ENCODE assay signal across 8 mouse cellular contexts in genomic region chr13:96670019-96670405, GRCm38 (mm10). TPM values are rescaled to one million over a fixed set of nuclear protein-coding genes. Genes with fewer than 3 reads are reported as not detected.
DNase-seq lines count a peak whose midpoint lies in the region; ATAC-seq lines count a peak whose summit lies in the region.

No protein-coding gene starts in this region.

- WGBS in lung, embryonic 16.5 days: 2% methylated on average over 13 of the region's 13 CpGs
- WGBS in embryonic facial prominence, embryonic 11.5 days: 6% methylated on average over 13 of the region's 13 CpGs
- 3% methylated on average over 13 of the region's 13 CpGs for WGBS in intestine, embryonic 14.5 days
- 2% methylated on average over 13 of the region's 13 CpGs for WGBS in neural tube, embryonic 13.5 days

- peak overlapping the region; percentile 92 for H3K27ac ChIP-seq in lung, embryonic 16.5 days (ENCODE audit: low read length)
- H3K27ac ChIP-seq in embryonic facial prominence, embryonic 11.5 days (replicated peaks; ENCODE audit: low read depth, low read length): peak overlapping the region; percentile 88; the same call in 1 of the 2 replicates
- peak overlapping the region; percentile 88 for H3K27ac ChIP-seq in intestine, embryonic 14.5 days (ENCODE audit: low read depth)
- H3K27ac ChIP-seq in neural tube, embryonic 13.5 days (replicated peaks): peak overlapping the region; percentile 98

- no peak for DNase-seq in lung, postnatal 25 days (ENCODE audit: low spot score)
- DNase-seq in embryonic facial prominence, embryonic 11.5 days (ENCODE audit: low spot score): no peak
- no peak for DNase-seq in intestine, embryonic 14.5 days (ENCODE audit: low spot score)
- DNase-seq in right cerebral cortex, postnatal 4 days: no peak
- DNase-seq in testis, postnatal 10 days (ENCODE audit: low spot score): no peak

- H3K27me3 ChIP-seq in lung, embryonic 16.5 days (ENCODE audit: control insufficient read depth, insufficient read depth, low read depth, low read length): no peaks in the 10 kb centered on the region
- H3K27me3 ChIP-seq in embryonic facial prominence, embryonic 11.5 days (ENCODE audit: control insufficient read depth, insufficient read depth, low read length): no peaks in the 10 kb centered on the region
- H3K27me3 ChIP-seq in intestine, embryonic 14.5 days (replicated peaks; ENCODE audit: control insufficient read depth, insufficient read depth, low read length): no peaks in the 10 kb centered on the region
- no peaks in the 10 kb centered on the region for H3K27me3 ChIP-seq in neural tube, embryonic 13.5 days

- peaks cover 10% of the 10 kb centered on the region for H3K36me3 ChIP-seq in lung, embryonic 16.5 days (ENCODE audit: control insufficient read depth, insufficient read depth, low read length)
- H3K36me3 ChIP-seq in embryonic facial prominence, embryonic 11.5 days (replicated peaks; ENCODE audit: control insufficient read depth, insufficient read depth, low read depth, low read length): peaks cover 5% of the 10 kb centered on the region
- peaks cover 20% of the 10 kb centered on the region for H3K36me3 ChIP-seq in intestine, embryonic 14.5 days (ENCODE audit: control insufficient read depth, insufficient read depth, low read length)
- peaks cover 15% of the 10 kb centered on the region for H3K36me3 ChIP-seq in neural tube, embryonic 13.5 days

- H3K4me2 ChIP-seq in lung, embryonic 16.5 days (ENCODE audit: low read depth, low read length): peak overlapping the region; percentile 85
- H3K4me2 ChIP-seq in embryonic facial prominence, embryonic 11.5 days (ENCODE audit: low read depth, low read length): peak overlapping the region; percentile 54
- peak overlapping the region; percentile 79 for H3K4me2 ChIP-seq in intestine, embryonic 14.5 days (ENCODE audit: low read length)
- peak overlapping the region; percentile 88 for H3K4me2 ChIP-seq in neural tube, embryonic 13.5 days

- peak overlapping the region; percentile 96 for H3K9ac ChIP-seq in lung, embryonic 16.5 days (ENCODE audit: low read length)
- H3K9ac ChIP-seq in embryonic facial prominence, embryonic 11.5 days (replicated peaks; ENCODE audit: low read length): peak overlapping the region; percentile 94
- H3K9ac ChIP-seq in intestine, embryonic 14.5 days (ENCODE audit: low read length): peak overlapping the region; percentile 94
- H3K9ac ChIP-seq in neural tube, embryonic 13.5 days: peak overlapping the region; percentile 98

- H3K4me1 ChIP-seq in lung, embryonic 16.5 days (replicated peaks; ENCODE audit: control insufficient read depth, insufficient read depth, low read length): peaks cover 19% of the 10 kb centered on the region
- H3K4me1 ChIP-seq in embryonic facial prominence, embryonic 11.5 days (ENCODE audit: control insufficient read depth, insufficient read depth, low read length): no peaks in the 10 kb centered on the region; the same call in 1 of the 2 replicates
- peaks cover 30% of the 10 kb centered on the region for H3K4me1 ChIP-seq in intestine, embryonic 14.5 days (replicated peaks; ENCODE audit: control insufficient read depth, insufficient read depth, low read length)
- H3K4me1 ChIP-seq in neural tube, embryonic 13.5 days (replicated peaks): peaks cover 43% of the 10 kb centered on the region

- H3K9me3 ChIP-seq in lung, embryonic 16.5 days (ENCODE audit: control insufficient read depth, low read length): no peaks in the 10 kb centered on the region
- H3K9me3 ChIP-seq in embryonic facial prominence, embryonic 11.5 days (replicated peaks; ENCODE audit: control insufficient read depth, low read length): no peaks in the 10 kb centered on the region
- H3K9me3 ChIP-seq in intestine, embryonic 14.5 days (ENCODE audit: control insufficient read depth, low read length): no peaks in the 10 kb centered on the region
- H3K9me3 ChIP-seq in neural tube, embryonic 13.5 days: no peaks in the 10 kb centered on the region

- H3K4me3 ChIP-seq in lung, embryonic 16.5 days (ENCODE audit: low read length): peak overlapping the region; percentile 95
- peak overlapping the region; percentile 98 for H3K4me3 ChIP-seq in embryonic facial prominence, embryonic 11.5 days (ENCODE audit: low read depth, low read length)
- H3K4me3 ChIP-seq in intestine, embryonic 14.5 days (ENCODE audit: low read depth, low read length): peak overlapping the region; percentile 93
- H3K4me3 ChIP-seq in neural tube, embryonic 13.5 days: peak overlapping the region; percentile 99

- ATAC-seq in lung, embryonic 16.5 days (ENCODE audit: low read depth): no peak
- no peak for ATAC-seq in embryonic facial prominence, embryonic 11.5 days (replicated peaks; ENCODE audit: insufficient number of reproducible peaks, low FRiP score, low TSS enrichment, low read depth)
- no peak for ATAC-seq in intestine, embryonic 14.5 days (replicated peaks; ENCODE audit: low FRiP score, low TSS enrichment, low read depth)
- ATAC-seq in neural tube, embryonic 13.5 days (ENCODE audit: low read depth): no peak
- ATAC-seq in CD4-positive, CD25-positive, alpha-beta regulatory T cell, adult 4 months: no peak

RNA-seq across cellular contexts. Expression of gene Hmgcr, which starts 0.7 kb away (rescaled TPM):
- 43.9 and 46.2 TPM in 2 replicates for polyA plus RNA-seq in lung, embryonic 16.5 days (2015; fragmentation: Nextera tagmentation; extraction: Ambion mirVana)
- polyA plus RNA-seq in embryonic facial prominence, embryonic 11.5 days (2014; fragmentation: Nextera tagmentation; extraction: Ambion mirVana): 155 and 163 TPM in 2 replicates
- polyA plus RNA-seq in intestine, embryonic 14.5 days (2014; fragmentation: Nextera tagmentation; extraction: Ambion mirVana): 115 and 127 TPM in 2 replicates
- polyA plus RNA-seq in neural tube, embryonic 13.5 days (2015; fragmentation: Nextera tagmentation; extraction: Ambion mirVana): 129 and 134 TPM in 2 replicates
- polyA plus RNA-seq in CD4-positive, CD25-positive, alpha-beta regulatory T cell, adult 4 months (2017; shearing (Covaris generic)): 10 to 100 TPM; 55.7 to 79.5 TPM
